Mouse (Mus musculus): ENCODE measurements at regions not wholly inside any gene's neighbourhood (a gene's known extent, or its start where the extent isn't known, plus 50 kb on each side); places are given as distances from the start of the nearest gene placed in this dataset.
"Not testable (repeated sequence)": the region's sequence is repeated elsewhere in the genome, so short reads cannot be mapped to it uniquely, and the experiment has no call there.

- ATAC-seq (ENCODE audit: low TSS enrichment), result no peak
Measured at GRCm38 (mm10) chr2:17896036-17896435, 100.7 kb downstream of the H2al2a start.

- ATAC-seq (ENCODE audit: low TSS enrichment), result not testable (repeated sequence)
Measured at GRCm38 (mm10) chr2:17892661-17893060, 104.1 kb downstream of the H2al2a start.

- no peak for ATAC-seq (ENCODE audit: low TSS enrichment)
Measured at GRCm38 (mm10) chr2:17887699-17888098, 109.1 kb downstream of the H2al2a start.

- no peak for ATAC-seq (ENCODE audit: low TSS enrichment)
Measured at GRCm38 (mm10) chr2:17882389-17882788, 114.4 kb downstream of the H2al2a start.

GRCm38 (mm10) chr2:17880800-17881717 lies 115.7 kb downstream of the H2al2a start:
- ATAC-seq (ENCODE audit: low TSS enrichment), result peak; percentile 50; the same call in 1 of the 2 replicates

GRCm38 (mm10) chr2:17877901-17878300 lies 118.9 kb downstream of the H2al2a start:
- no peak for ATAC-seq (ENCODE audit: low TSS enrichment)

GRCm38 (mm10) chr2:17876942-17877341 lies 119.8 kb downstream of the H2al2a start:
- no peak for ATAC-seq (ENCODE audit: low TSS enrichment)

GRCm38 (mm10) chr2:17876155-17876554 lies 120.6 kb downstream of the H2al2a start:
- no peak for ATAC-seq (ENCODE audit: low TSS enrichment)

GRCm38 (mm10) chr2:17870562-17870961 lies 126.2 kb downstream of the H2al2a start:
- ATAC-seq (ENCODE audit: low TSS enrichment), result no peak

- ATAC-seq (ENCODE audit: low TSS enrichment), result no peak
Measured at GRCm38 (mm10) chr2:17868145-17868544, 128.6 kb downstream of the H2al2a start.

- ATAC-seq (ENCODE audit: low TSS enrichment), result 0 out of 2 replicates have a peak, but pooled peaks have one; percentile 34
Measured at GRCm38 (mm10) chr2:17867341-17867740, 129.4 kb downstream of the H2al2a start.

- no peak for ATAC-seq (ENCODE audit: low TSS enrichment)
Measured at GRCm38 (mm10) chr2:17861765-17862495, 130.7 kb upstream of the Nebl start.

- no peak for ATAC-seq (ENCODE audit: low TSS enrichment)
Measured at GRCm38 (mm10) chr2:17860922-17861559, 129.8 kb upstream of the Nebl start.

- no peak for ATAC-seq (ENCODE audit: low TSS enrichment)
Measured at GRCm38 (mm10) chr2:17859234-17859633, 128.0 kb upstream of the Nebl start.

- no peak for ATAC-seq (ENCODE audit: low TSS enrichment)
Measured at GRCm38 (mm10) chr2:17858326-17858725, 127.1 kb upstream of the Nebl start.

- no peak for ATAC-seq (ENCODE audit: low TSS enrichment)
Measured at GRCm38 (mm10) chr2:17855566-17856264, 124.5 kb upstream of the Nebl start.

- no peak for ATAC-seq (ENCODE audit: low TSS enrichment)
Measured at GRCm38 (mm10) chr2:17854088-17854487, 122.8 kb upstream of the Nebl start.

- no peak for ATAC-seq (ENCODE audit: low TSS enrichment)
Measured at GRCm38 (mm10) chr2:17853500-17854011, 122.3 kb upstream of the Nebl start.

- no peak for ATAC-seq (ENCODE audit: low TSS enrichment)
Measured at GRCm38 (mm10) chr2:17852740-17853499, 121.7 kb upstream of the Nebl start.

GRCm38 (mm10) chr2:17850741-17851140 lies 119.5 kb upstream of the Nebl start:
- ATAC-seq (ENCODE audit: low TSS enrichment), result no peak

GRCm38 (mm10) chr2:17849267-17849666 lies 118.0 kb upstream of the Nebl start:
- ATAC-seq (ENCODE audit: low TSS enrichment), result no peak

Measured in frontal cortex, adult (tissue).